Mouse (Mus musculus) ES-Bruce4 (cell line): ENCODE data around the gene Fuca2.

Experiments used
- CTCF ChIP-seq: IDR thresholded peaks from one replicate; pipeline ENCODE4 v1.8.1; 2011; ENCODE audit warnings: low read depth, low read length
- EP300 ChIP-seq: IDR thresholded peaks from 2 replicates; pipeline ENCODE4 v1.6.1; 2011; ENCODE audit warnings: low read depth, low read length; ENCODE audit not compliant: insufficient read depth
- POLR2A ChIP-seq: IDR thresholded peaks from one replicate; pipeline ENCODE4 v1.8.1; 2011; ENCODE audit warnings: low read length; ENCODE audit not compliant: insufficient read depth

DNA sequence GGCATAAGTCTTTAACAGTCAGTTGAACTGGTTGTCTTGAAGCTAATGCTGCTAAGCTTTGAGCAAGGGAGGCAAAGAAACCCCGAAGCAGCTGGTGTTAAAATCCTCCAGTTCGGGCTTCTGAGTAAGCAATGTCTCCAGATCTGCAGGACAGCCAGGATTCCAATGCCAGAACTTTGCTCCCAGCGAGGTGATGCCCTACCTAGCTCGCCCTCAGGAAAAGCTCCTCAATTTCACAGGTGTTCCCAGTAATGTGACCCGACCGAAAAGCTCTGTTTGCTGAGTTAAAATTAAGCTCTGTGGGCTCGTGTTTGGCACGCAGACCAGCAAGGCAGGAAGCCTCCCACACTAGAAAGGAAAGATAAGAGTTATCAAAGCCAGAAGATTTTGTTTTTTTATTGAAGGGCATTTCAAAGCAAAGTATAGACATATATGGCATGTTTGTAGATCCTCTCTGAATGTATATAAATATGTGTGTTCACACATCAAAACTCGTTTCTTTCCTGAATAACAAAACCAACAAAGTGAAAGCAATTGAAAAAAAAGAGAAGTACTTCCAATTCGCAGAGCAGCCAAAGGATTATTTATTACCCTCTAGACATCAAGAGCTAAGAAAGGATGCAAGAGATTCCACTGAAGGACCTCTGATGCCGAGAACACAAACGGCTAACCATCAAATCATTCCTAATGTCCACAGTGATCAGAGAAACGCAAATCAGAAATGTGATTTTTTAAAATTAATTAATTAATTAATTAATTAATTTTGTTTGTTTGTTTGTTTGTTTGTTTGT, 45.9 kb upstream of the Fuca2 start:
- TF ChIP-seq EP300 (no peak), CTCF (no peak), POLR2A (no peak)
